Mouse (Mus musculus): Measurements from ENCODE around the gene Pakap.

GRCm38 (mm10) chr4:57686736-57687135 lies 118.8 kb downstream of the Pakap start:
- TF ChIP-seq FLI1 (IDR thresholded peaks at IDR 0.05; ENCODE audit: low read length) (no peak), GATA1 (IDR thresholded peaks at IDR 0.05; ENCODE audit: borderline replicate concordance, low read length) (no peak)

All from megakaryocyte, embryonic 14.5 days (primary cell).